Mouse (Mus musculus) spleen, adult 18-20 months (tissue): Measurements from ENCODE around the gene Olfr834.

Experiments
- DNase-seq, 2 experiments: peaks; one replicate each; pipeline ENCODE4 v3.0.0; 2022; ENCODE audit warnings: mixed read lengths in 2 of 2

Olfr834 gene

DNA sequence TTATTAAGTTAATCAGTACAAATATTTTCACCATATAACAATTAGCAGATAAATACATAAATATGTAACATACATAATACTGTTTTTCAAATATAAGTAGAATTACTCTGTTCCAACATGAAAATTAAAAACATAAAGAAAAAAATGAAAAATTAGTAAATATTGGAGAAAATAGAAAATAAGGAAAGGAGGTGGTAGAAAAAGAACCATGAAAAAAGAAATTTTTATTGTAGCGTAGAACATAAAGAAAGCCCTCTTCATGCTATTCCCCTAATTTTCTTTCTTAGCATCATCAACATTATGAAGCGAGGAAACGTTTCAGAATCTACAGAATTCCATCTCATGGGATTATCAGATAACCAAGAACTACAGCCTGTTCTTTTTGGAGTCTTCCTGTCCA is at the start of gene Olfr834:
Gene Olfr834, plus strand, starts transcription at position 301 of the 400 bp plus-strand sequence.
- no peak for DNase-seq

- no peak for DNase-seq
Observed at GRCm38 (mm10) chr9:18962021-18962420, 25.8 kb upstream of the Olfr834 start.

GRCm38 (mm10) chr9:19032435-19032834 is 44.6 kb downstream of the Olfr834 start, which contains the start of gene Olfr835:
Gene Olfr835, plus strand, starts transcription at chr9:19032735.
- no peak for DNase-seq
